Mouse (Mus musculus): Measurements from ENCODE around the gene Fopnl.

GRCm38 (mm10) chr16:14291223-14291622 is 26.0 kb downstream of the Fopnl start, which contains the start of gene Myh11:
- TF ChIP-seq CTCF (IDR thresholded peaks at IDR 0.05; ENCODE audit: low read depth, low read length) (peak; percentile 82), POLR2A (IDR thresholded peaks at IDR 0.05; ENCODE audit: extremely low read depth, insufficient read depth, low read length) (no peak)

All from liver, adult 2 months (tissue).